Mouse (Mus musculus): ENCODE measurements around the gene Cdh13.
A peak's percentile ranks its signal among the peaks of the same experiment; 100 is the strongest.

Cdh13 gene

GRCm38 (mm10) chr8:118965101-118965840, 681.7 kb downstream of the Cdh13 start:
- no peak for DNase-seq

GRCm38 (mm10) chr8:118968896-118969295, 685.4 kb downstream of the Cdh13 start:
- no peak for DNase-seq

- DNase-seq: no peak
Observed at GRCm38 (mm10) chr8:118979800-118980199, 696.3 kb downstream of the Cdh13 start.

- no peak for DNase-seq
Observed at GRCm38 (mm10) chr8:118983724-118984123, 700.2 kb downstream of the Cdh13 start.

- no peak for DNase-seq
Observed at GRCm38 (mm10) chr8:118986796-118987195, 703.3 kb downstream of the Cdh13 start.

- no peak for DNase-seq
Observed at GRCm38 (mm10) chr8:118995641-118996188, 712.2 kb downstream of the Cdh13 start.

- no peak for DNase-seq
Observed at GRCm38 (mm10) chr8:119000595-119000994, 717.1 kb downstream of the Cdh13 start.

GRCm38 (mm10) chr8:119004821-119005220, 721.3 kb downstream of the Cdh13 start:
- DNase-seq: no peak

GRCm38 (mm10) chr8:119018675-119019074, 735.1 kb downstream of the Cdh13 start:
- no peak for DNase-seq

GRCm38 (mm10) chr8:119020781-119021180, 737.2 kb downstream of the Cdh13 start:
- DNase-seq: no peak

- no peak for DNase-seq
Observed at GRCm38 (mm10) chr8:119021478-119021877, 737.9 kb downstream of the Cdh13 start.

- DNase-seq: no peak
Observed at GRCm38 (mm10) chr8:119022301-119022870, 738.9 kb downstream of the Cdh13 start.

- no peak for DNase-seq
Observed at GRCm38 (mm10) chr8:119033398-119033797, 749.9 kb downstream of the Cdh13 start.

- DNase-seq: no peak
Observed at GRCm38 (mm10) chr8:119034037-119034436, 750.5 kb downstream of the Cdh13 start.

GRCm38 (mm10) chr8:119035126-119035525, 751.6 kb downstream of the Cdh13 start:
- no peak for DNase-seq

GRCm38 (mm10) chr8:119037571-119037970, 754.0 kb downstream of the Cdh13 start:
- DNase-seq: no peak

GRCm38 (mm10) chr8:119039358-119039757, 755.8 kb downstream of the Cdh13 start:
- no peak for DNase-seq

GRCm38 (mm10) chr8:119057876-119058275, 774.3 kb downstream of the Cdh13 start:
- no peak for DNase-seq

GRCm38 (mm10) chr8:119061671-119062070, 778.1 kb downstream of the Cdh13 start:
- no peak for DNase-seq

- peak; percentile 5 to 14 for DNase-seq
Observed at GRCm38 (mm10) chr8:119064523-119064922, 781.0 kb downstream of the Cdh13 start.

GRCm38 (mm10) chr8:119072291-119072690, 788.8 kb downstream of the Cdh13 start:
- no peak for DNase-seq

- no peak for DNase-seq
Observed at GRCm38 (mm10) chr8:119085022-119085421, 801.5 kb downstream of the Cdh13 start.

GRCm38 (mm10) chr8:119098261-119098660, 814.7 kb downstream of the Cdh13 start:
- no peak for DNase-seq

- DNase-seq: no peak
Observed at GRCm38 (mm10) chr8:119102871-119103270, 819.3 kb downstream of the Cdh13 start.

All from lung, adult 18-20 months (tissue).